ENCODE assay signal across 25 mouse cellular contexts in the genomic region with DNA sequence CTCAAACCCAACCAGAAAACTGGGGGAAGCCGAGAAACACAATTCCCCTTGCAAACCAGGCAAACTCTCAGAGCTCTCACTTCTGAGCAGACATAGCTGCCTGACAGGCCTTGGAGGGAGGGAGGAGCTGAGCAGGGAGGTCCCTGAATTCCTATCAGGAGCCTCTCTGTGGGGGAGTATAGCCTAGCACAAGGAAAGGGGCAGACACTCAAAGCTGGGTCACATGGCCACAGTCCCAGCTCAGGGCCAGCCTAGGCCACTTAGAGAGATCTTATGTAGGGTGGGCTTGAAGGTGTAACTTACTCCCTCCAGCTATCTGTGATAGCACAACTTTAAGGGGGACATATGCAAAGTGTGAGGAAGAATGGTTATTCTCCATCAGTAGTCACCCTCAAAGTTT. TPM values are rescaled to one million over a fixed set of nuclear protein-coding genes. Genes with fewer than 3 reads are reported as not detected.
DNase-seq lines count a peak whose midpoint lies in the region; ATAC-seq and TF ChIP-seq lines count a peak whose summit lies in the region.
"Had no signal": no experiment of that assay in that cellular context is flagged by ENCODE, and none has a peak within 500 bp of the region (broad histone marks: within the 10 kb centered on the region; RNA-seq: fewer than 3 reads in every experiment).

No protein-coding gene starts in this region.

- H3K27me3 ChIP-seq in heart, embryonic 10.5 days (ENCODE audit: insufficient read depth, poor library complexity, severe bottlenecking) = no peaks in the 10 kb centered on the region
- H3K27me3 ChIP-seq in kidney, postnatal 0 days (ENCODE audit: insufficient read depth, low read length) = no peaks in the 10 kb centered on the region
- H3K27me3 ChIP-seq in embryonic facial prominence, embryonic 10.5 days (replicated peaks; ENCODE audit: low read depth, poor library complexity, severe bottlenecking) = no peaks in the 10 kb centered on the region
- H3K27me3 ChIP-seq: forebrain, embryonic 15.5 days; heart, embryonic 13.5 days; limb, embryonic 12.5 days; liver, embryonic 13.5 days; neural tube, embryonic 15.5 days had no signal

- peak; percentile 66 for ATAC-seq in kidney, postnatal 0 days (replicated peaks; ENCODE audit: low FRiP score, low read depth)
- ATAC-seq: forebrain, embryonic 15.5 days had no signal

- H3K9ac ChIP-seq in kidney, postnatal 0 days (ENCODE audit: low read depth, low read length) = no peak overlapping the region
- H3K9ac ChIP-seq: forebrain, embryonic 15.5 days; heart, embryonic 13.5 days; limb, embryonic 12.5 days; liver, embryonic 13.5 days; neural tube, embryonic 15.5 days had no signal

- no peak overlapping the region for H3K4me3 ChIP-seq in heart, embryonic 10.5 days
- no peak overlapping the region for H3K4me3 ChIP-seq in kidney, postnatal 0 days (replicated peaks; ENCODE audit: low read depth, low read length)
- no peak overlapping the region for H3K4me3 ChIP-seq in embryonic facial prominence, embryonic 10.5 days
- H3K4me3 ChIP-seq: forebrain, embryonic 15.5 days; heart, embryonic 13.5 days; layer of hippocampus, adult 2 months; limb, embryonic 12.5 days; liver, embryonic 13.5 days; myocyte; neural tube, embryonic 15.5 days had no signal

- H3K27ac ChIP-seq in heart, embryonic 10.5 days = 0 out of 2 replicates have a peak overlapping the region, but pooled peaks have one; percentile 9
- H3K27ac ChIP-seq in kidney, postnatal 0 days = no peak overlapping the region
- H3K27ac ChIP-seq in embryonic facial prominence, embryonic 10.5 days (replicated peaks) = no peak overlapping the region
- H3K27ac ChIP-seq: forebrain, embryonic 15.5 days; heart, embryonic 13.5 days; layer of hippocampus, adult 2 months; limb, embryonic 12.5 days; liver, embryonic 13.5 days; neural tube, embryonic 15.5 days had no signal

- no peak for TF ChIP-seq CTCF in kidney, postnatal 0 days (IDR thresholded peaks at IDR 0.05; ENCODE audit: low read depth)

- intact Hi-C loops in heart, postnatal 36 days (cut with DNase I) = no loop called here
- intact Hi-C loops in left cerebral cortex, postnatal 14 days (cut with DNase I) = no loop called here

- no peaks in the 10 kb centered on the region for H3K36me3 ChIP-seq in heart, embryonic 10.5 days
- no peaks in the 10 kb centered on the region for H3K36me3 ChIP-seq in kidney, postnatal 0 days (ENCODE audit: insufficient read depth, low read length)
- peaks cover 15% of the 10 kb centered on the region for H3K36me3 ChIP-seq in embryonic facial prominence, embryonic 10.5 days (replicated peaks)
- H3K36me3 ChIP-seq: forebrain, embryonic 15.5 days; neural tube, embryonic 15.5 days had no signal

- H3K9me3 ChIP-seq in heart, embryonic 10.5 days = no peaks in the 10 kb centered on the region
- H3K9me3 ChIP-seq in kidney, postnatal 0 days (replicated peaks; ENCODE audit: low read length) = no peaks in the 10 kb centered on the region
- H3K9me3 ChIP-seq in embryonic facial prominence, embryonic 10.5 days = no peaks in the 10 kb centered on the region
- H3K9me3 ChIP-seq: forebrain, embryonic 15.5 days; heart, embryonic 13.5 days; limb, embryonic 12.5 days; liver, embryonic 13.5 days; neural tube, embryonic 15.5 days had no signal

- WGBS in heart, embryonic 10.5 days = 29% methylated on average over 1 of the region's 1 CpGs
- 0% methylated on average over 1 of the region's 1 CpGs for WGBS in kidney, postnatal 0 days
- WGBS in embryonic facial prominence, embryonic 10.5 days = 17% methylated on average over 1 of the region's 1 CpGs

- peaks cover 22% of the 10 kb centered on the region for H3K4me1 ChIP-seq in heart, embryonic 10.5 days
- no peaks in the 10 kb centered on the region for H3K4me1 ChIP-seq in kidney, postnatal 0 days (replicated peaks; ENCODE audit: insufficient read depth, low read length)
- peaks cover 10% of the 10 kb centered on the region for H3K4me1 ChIP-seq in embryonic facial prominence, embryonic 10.5 days
- H3K4me1 ChIP-seq: forebrain, embryonic 15.5 days; liver, embryonic 13.5 days; neural tube, embryonic 15.5 days had no signal

- no peak overlapping the region for H3K4me2 ChIP-seq in kidney, postnatal 0 days (ENCODE audit: low read length)
- H3K4me2 ChIP-seq: forebrain, embryonic 15.5 days; heart, embryonic 13.5 days; limb, embryonic 12.5 days; liver, embryonic 13.5 days; neural tube, embryonic 15.5 days had no signal

- DNase-seq in heart, embryonic 10.5 days (ENCODE audit: low spot score) = peak; percentile 78
- DNase-seq in heart, postnatal 36 days = no peak
- DNase-seq in kidney, postnatal 0 days (ENCODE audit: low spot score) = peak; percentile 52
- no peak for DNase-seq in kidney, postnatal 14 days
- DNase-seq in ES-CJ7 (ENCODE audit: low read depth, low spot score) = peak; percentile 42
- DNase-seq in embryonic facial prominence, embryonic 10.5 days (ENCODE audit: low spot score) = peak; percentile 13
- DNase-seq in B cell, adult 2 months = no peak
- no peak for DNase-seq in left cerebral cortex, postnatal 14 days (ENCODE audit: low spot score in 2 of 2)
- DNase-seq: cerebellum, adult 9-10 months; gastrocnemius, postnatal 36 days; kidney, adult 8-10 months; liver, embryonic 13.5 days; right cerebral cortex, adult 18-20 months had no signal

RNA-seq across cellular contexts. Expression of a gene that starts 46.1 kb away (rescaled TPM):
- polyA plus RNA-seq in heart, embryonic 10.5 days (2016; fragmentation: Nextera tagmentation; extraction: Ambion mirVana) = 9.1 and 21.7 TPM in 2 replicates
- total RNA-seq in heart, postnatal 36 days (2021) = 1 to 10 TPM in 1 of 2 experiments, under 1 TPM in 1; 0.47 to 2.2 TPM
- polyA plus RNA-seq in kidney, postnatal 0 days (2015; fragmentation: Nextera tagmentation; extraction: Ambion mirVana) = 95.1 and 99.1 TPM in 2 replicates
- polyA plus RNA-seq in embryonic facial prominence, embryonic 10.5 days (2016; fragmentation: Nextera tagmentation; extraction: Ambion mirVana) = 24.5 and 29.1 TPM in 2 replicates
- under 1 TPM in 1 of 2 experiments, not detected in 1; 0.17 TPM for total RNA-seq in left cerebral cortex, postnatal 14 days (2021)
- total RNA-seq: layer of hippocampus, adult 2 months; left cerebral cortex, adult 18-20 months had no signal

RNA-seq across cellular contexts. Expression of a gene that starts 46.6 kb away (rescaled TPM):
- polyA plus RNA-seq in heart, embryonic 10.5 days (2016; fragmentation: Nextera tagmentation; extraction: Ambion mirVana) = 0.76 TPM in 1 of 2 replicates, not detected in the other
- total RNA-seq in heart, postnatal 36 days (2021) = not detected
- 12.5 and 18.7 TPM in 2 replicates for polyA plus RNA-seq in kidney, postnatal 0 days (2015; fragmentation: Nextera tagmentation; extraction: Ambion mirVana)
- 0.82 TPM in 1 of 2 replicates, not detected in the other for polyA plus RNA-seq in embryonic facial prominence, embryonic 10.5 days (2016; fragmentation: Nextera tagmentation; extraction: Ambion mirVana)
- not detected for total RNA-seq in left cerebral cortex, postnatal 14 days (2021)
- total RNA-seq: gastrocnemius, postnatal 36 days; hematopoietic stem cell, adult 5-6 weeks; layer of hippocampus, adult 2 months; left cerebral cortex, adult 18-20 months; megakaryocyte progenitor cell, adult 5-6 weeks had no signal
- polyA plus RNA-seq: cortical plate, adult 2 months; forebrain, embryonic 15.5 days; heart, embryonic 13.5 days; limb, embryonic 12.5 days; liver, embryonic 13.5 days; lung, embryonic 16.5 days; myocyte; small intestine, adult 2 months had no signal

RNA-seq across cellular contexts. Expression of a gene that starts 54.9 kb away (rescaled TPM):
- 1.1 and 2.6 TPM in 2 replicates for polyA plus RNA-seq in heart, embryonic 10.5 days (2016; fragmentation: Nextera tagmentation; extraction: Ambion mirVana)
- not detected for total RNA-seq in heart, postnatal 36 days (2021)
- 3.3 and 5.0 TPM in 2 replicates for polyA plus RNA-seq in kidney, postnatal 0 days (2015; fragmentation: Nextera tagmentation; extraction: Ambion mirVana)
- 2.3 TPM in 2 replicates for polyA plus RNA-seq in embryonic facial prominence, embryonic 10.5 days (2016; fragmentation: Nextera tagmentation; extraction: Ambion mirVana)
- total RNA-seq in left cerebral cortex, postnatal 14 days (2021) = not detected
- total RNA-seq: gastrocnemius, postnatal 36 days; hematopoietic stem cell, adult 5-6 weeks; layer of hippocampus, adult 2 months; left cerebral cortex, adult 18-20 months; megakaryocyte progenitor cell, adult 5-6 weeks had no signal
- polyA plus RNA-seq: cortical plate, adult 2 months; forebrain, embryonic 15.5 days; limb, embryonic 12.5 days; liver, embryonic 13.5 days; lung, embryonic 16.5 days; myocyte; small intestine, adult 2 months had no signal

Comparison
In these comparisons a context has a peak if more than half of its experiments do, and no peak if none do; other contexts are left out.
1. DNase-seq: peak in heart, embryonic 10.5 days (single experiment), kidney, postnatal 0 days (single experiment), ES-CJ7 (single experiment) and embryonic facial prominence, embryonic 10.5 days (single experiment); none in heart, postnatal 36 days (0 of 2), kidney, postnatal 14 days (single experiment), B cell, adult 2 months (0 of 2) and left cerebral cortex, postnatal 14 days (0 of 2).